Mouse (Mus musculus): ENCODE results near the gene Ankrd53. TPM values are rescaled to one million over a fixed set of nuclear protein-coding genes. Genes with fewer than 3 reads are reported as not detected.
A peak's percentile ranks its signal among the peaks of the same experiment; 100 is the strongest.

The Ankrd53 gene
- 0.21 TPM in 1 of 2 replicates, not detected in the other for polyA plus RNA-seq (2014; fragmentation: Nextera tagmentation; extraction: Ambion mirVana)

DNA sequence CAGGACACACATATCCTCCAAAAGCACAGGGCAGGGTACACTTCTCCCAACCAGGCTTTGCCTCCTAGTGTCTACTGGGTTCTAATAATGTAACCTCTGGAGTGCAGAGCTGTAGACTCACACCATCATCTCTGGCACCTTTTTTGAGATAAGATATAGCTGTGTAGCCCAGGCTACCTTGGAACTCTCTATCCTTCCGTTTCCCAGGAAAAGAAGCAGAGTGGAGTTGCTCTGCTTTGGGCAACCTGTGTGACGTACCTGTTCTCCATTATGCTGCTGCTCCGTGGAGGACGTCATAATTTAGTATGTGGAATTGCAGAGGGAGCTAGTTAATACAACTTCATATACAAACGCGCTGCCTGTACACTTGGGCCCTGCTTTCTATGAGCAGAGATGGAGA, at the start of gene Ankrd53:
TSS of gene Ankrd53 (plus strand) at position 301 of the 400 bp plus-strand sequence.
- Histone ChIP-seq H3K4me3 (ENCODE audit: low read depth, low read length) (peak within 1 kb of the TSS; percentile 28), H3K4me1 (ENCODE audit: insufficient read depth) (no peaks in the 10 kb centered on the region; the same call in 1 of the 2 replicates), H3K27me3 (ENCODE audit: insufficient read depth, low read length) (peaks cover 57% of the 10 kb centered on the region), H3K36me3 (ENCODE audit: insufficient read depth) (no peaks in the 10 kb centered on the region), H3K27ac (ENCODE audit: low read depth) (no peak within 1 kb of the TSS), H3K4me2 (peak within 1 kb of the TSS; percentile 65), H3K9me3 (ENCODE audit: low read depth, low read length) (no peaks in the 10 kb centered on the region), H3K9ac (no peak within 1 kb of the TSS; the same call in none of the 2 replicates)
- DNase-seq (no peak), ATAC-seq (ENCODE audit: insufficient read depth) (peak; percentile 7; the same call in 1 of the 2 replicates)
- 22% methylated on average over 6 of the region's 6 CpGs for WGBS
- no peak for TF ChIP-seq CTCF (IDR thresholded peaks at IDR 0.05; ENCODE audit: low read depth)

GRCm38 (mm10) chr6:83713271-83714136, 48.9 kb upstream of the Ankrd53 start:
- no peak for DNase-seq
- no peak overlapping the region for H3K4me2 ChIP-seq
- TF ChIP-seq CTCF (IDR thresholded peaks at IDR 0.05; ENCODE audit: low read depth): no peak

DNA sequence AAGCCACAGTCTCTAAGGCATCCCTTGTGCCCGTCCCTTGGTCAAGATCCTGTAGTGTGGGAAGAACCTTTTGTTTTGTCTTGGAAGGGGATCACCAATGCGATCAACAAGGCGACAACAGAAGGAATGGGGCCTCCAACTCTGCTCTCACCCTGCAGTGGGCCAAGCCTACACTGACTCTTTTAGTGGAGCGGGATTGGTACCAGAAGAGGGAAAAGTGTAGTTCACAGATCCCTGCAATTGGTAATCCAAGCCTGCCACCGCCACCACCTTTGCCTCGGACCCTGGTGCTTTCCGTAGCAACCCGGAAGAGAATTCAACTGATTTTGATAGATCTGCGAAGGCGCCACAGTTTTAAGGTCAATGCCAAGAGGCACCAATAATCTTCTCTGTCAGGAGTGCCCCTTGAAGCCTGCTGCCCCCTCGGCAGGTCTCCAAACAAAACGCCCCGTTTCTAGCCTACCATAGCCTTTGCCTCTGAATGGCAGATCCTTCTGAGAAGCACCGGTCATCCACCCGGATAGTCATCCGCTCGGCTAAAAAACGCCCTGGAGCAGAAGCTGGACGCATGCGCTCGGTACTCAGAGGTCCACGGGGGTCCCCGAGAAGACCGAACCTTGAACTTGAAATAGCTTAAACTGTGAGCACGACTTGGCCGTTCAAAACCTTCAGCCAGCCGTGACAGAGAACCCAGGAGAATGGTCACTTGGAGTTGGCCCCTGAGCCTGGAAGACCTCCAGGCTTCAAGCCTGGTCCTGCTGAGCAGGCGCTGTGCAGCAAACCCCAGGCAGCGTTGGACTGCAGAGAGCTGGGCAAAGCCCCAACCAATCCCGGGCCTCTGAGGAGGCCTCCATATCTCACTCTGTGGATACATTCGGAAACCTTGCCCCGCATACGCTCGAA, 48.0 kb upstream of the Ankrd53 start:
- ATAC-seq (ENCODE audit: insufficient read depth): no peak
- peak; percentile 72 for DNase-seq
- WGBS: under 1% methylated on average over 34 of the region's 34 CpGs
- Histone ChIP-seq H3K27me3 (ENCODE audit: insufficient read depth, low read length) (peaks cover 99% of the 10 kb centered on the region), H3K4me2 (peak overlapping the region; percentile 7; the same call in 1 of the 2 replicates), H3K4me3 (ENCODE audit: low read depth, low read length) (peak overlapping the region; percentile 2; the same call in 1 of the 2 replicates), H3K9me3 (ENCODE audit: low read depth, low read length) (no peaks in the 10 kb centered on the region), H3K9ac (no peak overlapping the region), H3K36me3 (ENCODE audit: insufficient read depth) (no peaks in the 10 kb centered on the region), H3K4me1 (ENCODE audit: insufficient read depth) (no peaks in the 10 kb centered on the region), H3K27ac (ENCODE audit: low read depth) (no peak overlapping the region)
- no peak for TF ChIP-seq CTCF (IDR thresholded peaks at IDR 0.05; ENCODE audit: low read depth)

More at GRCm38 (mm10) chr6:83713271-83714136, 48.9 kb upstream of the Ankrd53 start:
- Histone ChIP-seq H3K9me3 (ENCODE audit: low read depth, low read length) (no peaks in the 10 kb centered on the region), H3K27ac (ENCODE audit: low read depth) (no peak overlapping the region), H3K9ac (no peak overlapping the region), H3K27me3 (ENCODE audit: insufficient read depth, low read length) (peaks cover 99% of the 10 kb centered on the region), H3K4me1 (ENCODE audit: insufficient read depth) (no peaks in the 10 kb centered on the region), H3K36me3 (ENCODE audit: insufficient read depth) (no peaks in the 10 kb centered on the region), H3K4me3 (ENCODE audit: low read depth, low read length) (no peak overlapping the region)
- no peak for ATAC-seq (ENCODE audit: insufficient read depth)
- 3% methylated on average over 12 of the region's 12 CpGs for WGBS

DNA sequence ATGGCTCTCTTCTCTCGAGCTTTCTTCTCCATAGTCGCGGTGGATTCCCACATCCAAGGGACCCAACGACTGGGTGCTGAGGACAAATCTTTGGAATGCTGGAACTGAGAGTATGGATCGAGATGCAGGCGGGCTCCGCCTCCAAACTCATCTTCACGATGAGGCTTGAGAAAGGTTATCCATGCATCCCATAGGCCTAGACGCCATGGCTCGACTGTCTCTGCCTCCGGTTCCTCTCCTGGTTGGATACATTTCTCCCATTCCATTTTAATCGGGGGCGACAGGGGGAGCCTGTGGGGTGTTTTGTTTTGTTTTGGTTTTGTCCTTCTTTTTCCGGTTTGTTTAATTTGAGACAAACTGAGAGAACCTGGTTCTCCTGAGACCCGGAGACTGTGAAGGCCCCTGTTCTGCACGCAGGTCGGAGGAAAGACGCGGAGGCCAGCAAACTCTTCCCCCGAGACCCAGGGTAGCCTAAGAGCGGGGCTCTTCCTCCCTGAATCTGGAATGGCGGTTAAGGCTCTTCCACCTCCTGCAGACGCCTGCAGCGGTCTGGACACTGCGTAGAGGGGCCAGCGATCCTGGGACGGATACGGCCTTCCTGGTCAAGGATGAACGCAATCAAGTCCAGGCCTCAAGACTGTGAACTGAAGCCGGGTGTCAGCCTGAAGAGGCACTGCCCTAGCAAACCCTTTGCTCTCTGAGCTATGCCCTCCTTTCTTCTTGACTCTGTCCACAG, 46.8 kb upstream of the Ankrd53 start:
- Histone ChIP-seq H3K9ac (no peak overlapping the region), H3K4me3 (ENCODE audit: low read depth, low read length) (no peak overlapping the region), H3K27me3 (ENCODE audit: insufficient read depth, low read length) (peaks cover 99% of the 10 kb centered on the region), H3K36me3 (ENCODE audit: insufficient read depth) (no peaks in the 10 kb centered on the region), H3K4me2 (no peak overlapping the region), H3K4me1 (ENCODE audit: insufficient read depth) (no peaks in the 10 kb centered on the region), H3K9me3 (ENCODE audit: low read depth, low read length) (no peaks in the 10 kb centered on the region), H3K27ac (ENCODE audit: low read depth) (no peak overlapping the region)
- no peak for TF ChIP-seq CTCF (IDR thresholded peaks at IDR 0.05; ENCODE audit: low read depth)
- DNase-seq (no peak), ATAC-seq (ENCODE audit: insufficient read depth) (no peak)
- 1% methylated on average over 30 of the region's 30 CpGs for WGBS

DNA sequence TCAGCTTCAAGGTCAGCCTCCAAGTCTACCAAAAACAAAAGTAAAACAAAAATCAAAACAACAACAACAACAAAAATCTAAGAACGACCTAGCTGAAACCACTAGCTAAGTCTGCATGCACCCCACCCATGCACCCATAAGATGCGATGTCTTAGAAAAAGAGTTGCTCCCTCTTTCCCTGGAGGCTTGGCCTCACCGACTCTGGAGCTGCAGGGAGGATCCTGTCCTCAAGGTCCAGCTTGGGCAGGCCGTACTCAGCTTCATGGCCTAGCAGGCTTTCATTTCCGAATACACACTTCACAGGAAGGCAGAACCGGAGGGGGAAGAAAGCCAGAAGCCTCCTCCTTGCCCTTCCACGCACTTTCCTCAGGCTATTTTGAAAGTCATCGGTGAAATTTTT, 45.4 kb upstream of the Ankrd53 start:
- WGBS: 1% methylated on average over 8 of the region's 8 CpGs
- peaks cover 99% of the 10 kb centered on the region for H3K27me3 ChIP-seq (ENCODE audit: insufficient read depth, low read length)
- H3K9ac ChIP-seq: no peak overlapping the region
- no peak for TF ChIP-seq CTCF (IDR thresholded peaks at IDR 0.05; ENCODE audit: low read depth)
- DNase-seq (no peak), ATAC-seq (ENCODE audit: insufficient read depth) (no peak)
- H3K36me3 ChIP-seq (ENCODE audit: insufficient read depth): no peaks in the 10 kb centered on the region
- no peak overlapping the region for H3K4me2 ChIP-seq
- H3K9me3 ChIP-seq (ENCODE audit: low read depth, low read length): no peaks in the 10 kb centered on the region
- no peak overlapping the region for H3K27ac ChIP-seq (ENCODE audit: low read depth)
- no peak overlapping the region for H3K4me3 ChIP-seq (ENCODE audit: low read depth, low read length)
- H3K4me1 ChIP-seq (ENCODE audit: insufficient read depth): no peaks in the 10 kb centered on the region

- no peaks in the 10 kb centered on the region for H3K4me1 ChIP-seq (ENCODE audit: insufficient read depth)
- no peak for DNase-seq
- no peak overlapping the region for H3K27ac ChIP-seq (ENCODE audit: low read depth)
- peaks cover 68% of the 10 kb centered on the region for H3K27me3 ChIP-seq (ENCODE audit: insufficient read depth, low read length)
- no peak overlapping the region for H3K4me3 ChIP-seq (ENCODE audit: low read depth, low read length)
- no peak overlapping the region for H3K4me2 ChIP-seq
- 18% methylated on average over 6 of the region's 6 CpGs for WGBS
- ATAC-seq (ENCODE audit: insufficient read depth): no peak
- no peaks in the 10 kb centered on the region for H3K36me3 ChIP-seq (ENCODE audit: insufficient read depth)
- TF ChIP-seq CTCF (IDR thresholded peaks at IDR 0.05; ENCODE audit: low read depth): no peak
- H3K9me3 ChIP-seq (ENCODE audit: low read depth, low read length): no peaks in the 10 kb centered on the region
- no peak overlapping the region for H3K9ac ChIP-seq
Observed at GRCm38 (mm10) chr6:83722526-83722925, 39.9 kb upstream of the Ankrd53 start.

All from lung, embryonic 14.5 days (tissue).